ENCODE assay signal across 8 mouse cellular contexts in genomic region chr13:100123970-100124369, GRCm38 (mm10). TPM values are rescaled to one million over a fixed set of nuclear protein-coding genes. Genes with fewer than 3 reads are reported as not detected.
A peak's percentile ranks its signal among the peaks of the same experiment; 100 is the strongest.
DNase-seq lines count a peak whose midpoint lies in the region; ATAC-seq and TF ChIP-seq lines count a peak whose summit lies in the region.

No protein-coding gene starts in this region.

- 78% methylated on average over 3 of the region's 3 CpGs for WGBS in embryonic facial prominence, embryonic 15.5 days
- 83% methylated on average over 3 of the region's 3 CpGs for whole genome bisulfite sequencing in intestine, embryonic 16.5 days
- 84% methylated on average over 3 of the region's 3 CpGs for WGBS in neural tube, embryonic 12.5 days

- TF ChIP-seq CTCF in layer of hippocampus, adult 2 months (conservative IDR thresholded peaks at IDR 0.05): no peak

- H3K27me3 ChIP-seq in embryonic facial prominence, embryonic 15.5 days: no peaks in the 10 kb centered on the region
- no peaks in the 10 kb centered on the region for H3K27me3 ChIP-seq in intestine, embryonic 16.5 days (replicated peaks; ENCODE audit: control insufficient read depth, insufficient read depth, low read length)
- no peaks in the 10 kb centered on the region for H3K27me3 ChIP-seq in neural tube, embryonic 12.5 days (replicated peaks)

- ATAC-seq in embryonic facial prominence, embryonic 15.5 days (ENCODE audit: insufficient number of reproducible peaks, low FRiP score, low TSS enrichment, low read depth): no peak
- peak; percentile 21; the same call in 1 of the 2 replicates for ATAC-seq in intestine, embryonic 16.5 days
- ATAC-seq in neural tube, embryonic 12.5 days (ENCODE audit: low FRiP score, low read depth): peak; percentile 56; the same call in 1 of the 2 replicates

- H3K4me2 ChIP-seq in embryonic facial prominence, embryonic 15.5 days (replicated peaks): peak overlapping the region; percentile 80
- H3K4me2 ChIP-seq in intestine, embryonic 16.5 days (ENCODE audit: low read depth, low read length): peak overlapping the region; percentile 68
- H3K4me2 ChIP-seq in neural tube, embryonic 12.5 days (replicated peaks): peak overlapping the region; percentile 91

- H3K9ac ChIP-seq in embryonic facial prominence, embryonic 15.5 days: peak overlapping the region; percentile 95; the same call in 1 of the 2 replicates
- H3K9ac ChIP-seq in intestine, embryonic 16.5 days (ENCODE audit: low read depth, low read length): no peak overlapping the region
- no peak overlapping the region for H3K9ac ChIP-seq in neural tube, embryonic 12.5 days

- H3K4me1 ChIP-seq in embryonic facial prominence, embryonic 15.5 days: peaks cover 15% of the 10 kb centered on the region
- H3K4me1 ChIP-seq in intestine, embryonic 16.5 days (ENCODE audit: control insufficient read depth, insufficient read depth, low read length): peaks cover 9% of the 10 kb centered on the region
- H3K4me1 ChIP-seq in neural tube, embryonic 12.5 days: peaks cover 14% of the 10 kb centered on the region

- peak overlapping the region; percentile 82 for H3K27ac ChIP-seq in layer of hippocampus, adult 2 months
- no peak overlapping the region for H3K27ac ChIP-seq in embryonic facial prominence, embryonic 15.5 days (replicated peaks)
- no peak overlapping the region for H3K27ac ChIP-seq in intestine, embryonic 16.5 days (ENCODE audit: low read length)
- no peak overlapping the region for H3K27ac ChIP-seq in neural tube, embryonic 12.5 days

- no peak for DNase-seq in layer of hippocampus, adult 2 months (ENCODE audit: low spot score in 2 of 2)
- no peak for DNase-seq in layer of hippocampus, adult 9-11 months
- no peak for DNase-seq in T-cell, adult 2 months (ENCODE audit: low spot score)
- no peak for DNase-seq in thymus, postnatal 36 days
- no peak for DNase-seq in right cerebral cortex, postnatal 4 days

- H3K36me3 ChIP-seq in embryonic facial prominence, embryonic 15.5 days: peaks cover 22% of the 10 kb centered on the region
- H3K36me3 ChIP-seq in intestine, embryonic 16.5 days (ENCODE audit: control insufficient read depth, insufficient read depth, low read length): no peaks in the 10 kb centered on the region; the same call in none of the 2 replicates
- H3K36me3 ChIP-seq in neural tube, embryonic 12.5 days: peaks cover 23% of the 10 kb centered on the region

- peak overlapping the region; percentile 100 for H3K4me3 ChIP-seq in layer of hippocampus, adult 2 months
- H3K4me3 ChIP-seq in embryonic facial prominence, embryonic 15.5 days (replicated peaks): peak overlapping the region; percentile 100
- H3K4me3 ChIP-seq in intestine, embryonic 16.5 days (ENCODE audit: low read length): peak overlapping the region; percentile 91
- H3K4me3 ChIP-seq in neural tube, embryonic 12.5 days: peak overlapping the region; percentile 94; the same call in 1 of the 2 replicates

- no peaks in the 10 kb centered on the region for H3K9me3 ChIP-seq in embryonic facial prominence, embryonic 15.5 days (replicated peaks)
- H3K9me3 ChIP-seq in intestine, embryonic 16.5 days (ENCODE audit: control insufficient read depth, low read length): no peaks in the 10 kb centered on the region
- no peaks in the 10 kb centered on the region for H3K9me3 ChIP-seq in neural tube, embryonic 12.5 days

RNA-seq across cellular contexts. Expression of gene Smn1, which starts 0.7 kb away (rescaled TPM):
- total RNA-seq in layer of hippocampus, adult 2 months (2021): 10 to 100 TPM; 40.3 to 41.2 TPM
- 42.1 and 54.7 TPM in 2 replicates for polyA plus RNA-seq in embryonic facial prominence, embryonic 15.5 days (2015; fragmentation: Nextera tagmentation; extraction: Ambion mirVana)
- 39.0 and 45.8 TPM in 2 replicates for polyA plus RNA-seq in intestine, embryonic 16.5 days (2015; fragmentation: Nextera tagmentation; extraction: Ambion mirVana)
- 57.4 and 60.1 TPM in 2 replicates for polyA plus RNA-seq in neural tube, embryonic 12.5 days (2016; fragmentation: Nextera tagmentation; extraction: Ambion mirVana)

RNA-seq across cellular contexts. Expression of gene Serf1, which starts 16.2 kb away (rescaled TPM):
- total RNA-seq in layer of hippocampus, adult 2 months (2021): 10 to 100 TPM; 11.4 to 16.7 TPM
- polyA plus RNA-seq in embryonic facial prominence, embryonic 15.5 days (2015; fragmentation: Nextera tagmentation; extraction: Ambion mirVana): 141 and 153 TPM in 2 replicates
- polyA plus RNA-seq in intestine, embryonic 16.5 days (2015; fragmentation: Nextera tagmentation; extraction: Ambion mirVana): 126 and 129 TPM in 2 replicates
- 357 and 369 TPM in 2 replicates for polyA plus RNA-seq in neural tube, embryonic 12.5 days (2016; fragmentation: Nextera tagmentation; extraction: Ambion mirVana)

RNA-seq across cellular contexts. Expression of gene Bdp1, which starts 20.1 kb away (rescaled TPM):
- 10 to 100 TPM; 36.3 to 38.6 TPM for total RNA-seq in layer of hippocampus, adult 2 months (2021)
- polyA plus RNA-seq in embryonic facial prominence, embryonic 15.5 days (2015; fragmentation: Nextera tagmentation; extraction: Ambion mirVana): 29.7 and 34.1 TPM in 2 replicates
- 18.4 and 20.9 TPM in 2 replicates for polyA plus RNA-seq in intestine, embryonic 16.5 days (2015; fragmentation: Nextera tagmentation; extraction: Ambion mirVana)
- polyA plus RNA-seq in neural tube, embryonic 12.5 days (2016; fragmentation: Nextera tagmentation; extraction: Ambion mirVana): 27.8 and 32.8 TPM in 2 replicates
